Mouse (Mus musculus): ENCODE data around the gene Sgms2. TPM values are rescaled to one million over a fixed set of nuclear protein-coding genes. Genes with fewer than 3 reads are reported as not detected.

Sgms2 gene
- polyA plus RNA-seq, 1 experiment from 2014 or later: 12.5 TPM

GRCm38 (mm10) chr3:131358205-131358604 lies 133.0 kb downstream of the Sgms2 start:
- H3K9ac ChIP-seq (ENCODE audit: low read depth, low read length): no peak overlapping the region
- no peak overlapping the region for H3K27ac ChIP-seq (ENCODE audit: low read depth, low read length)
- WGBS: 58% methylated on average over 5 of the region's 5 CpGs

GRCm38 (mm10) chr3:131357643-131358042 lies 133.6 kb downstream of the Sgms2 start:
- Histone ChIP-seq H3K27ac (ENCODE audit: low read depth, low read length) (no peak overlapping the region), H3K27me3 (ENCODE audit: control insufficient read depth, insufficient read depth, low read length) (no peaks in the 10 kb centered on the region), H3K4me1 (ENCODE audit: control insufficient read depth, insufficient read depth, low read length) (no peaks in the 10 kb centered on the region), H3K9ac (ENCODE audit: low read depth, low read length) (no peak overlapping the region), H3K4me2 (replicated peaks; ENCODE audit: low read depth, low read length) (no peak overlapping the region), H3K36me3 (ENCODE audit: control insufficient read depth, insufficient read depth, low read length) (no peaks in the 10 kb centered on the region), H3K4me3 (ENCODE audit: low read length) (no peak overlapping the region), H3K9me3 (ENCODE audit: control insufficient read depth, low read length) (no peaks in the 10 kb centered on the region)
- no peak for ATAC-seq (ENCODE audit: low FRiP score, low TSS enrichment)
- 66% methylated on average over 3 of the region's 3 CpGs for WGBS

More at GRCm38 (mm10) chr3:131358205-131358604, 133.0 kb downstream of the Sgms2 start:
- no peaks in the 10 kb centered on the region for H3K9me3 ChIP-seq (ENCODE audit: control insufficient read depth, low read length)
- ATAC-seq (ENCODE audit: low FRiP score, low TSS enrichment): no peak
- H3K4me3 ChIP-seq (ENCODE audit: low read length): no peak overlapping the region
- no peaks in the 10 kb centered on the region for H3K36me3 ChIP-seq (ENCODE audit: control insufficient read depth, insufficient read depth, low read length)
- no peaks in the 10 kb centered on the region for H3K27me3 ChIP-seq (ENCODE audit: control insufficient read depth, insufficient read depth, low read length)
- H3K4me1 ChIP-seq (ENCODE audit: control insufficient read depth, insufficient read depth, low read length): no peaks in the 10 kb centered on the region
- no peak overlapping the region for H3K4me2 ChIP-seq (replicated peaks; ENCODE audit: low read depth, low read length)

GRCm38 (mm10) chr3:131356026-131356425 lies 135.2 kb downstream of the Sgms2 start:
- Histone ChIP-seq H3K4me1 (ENCODE audit: control insufficient read depth, insufficient read depth, low read length) (no peaks in the 10 kb centered on the region), H3K4me3 (ENCODE audit: low read length) (no peak overlapping the region), H3K27ac (ENCODE audit: low read depth, low read length) (no peak overlapping the region), H3K9ac (ENCODE audit: low read depth, low read length) (no peak overlapping the region), H3K9me3 (ENCODE audit: control insufficient read depth, low read length) (no peaks in the 10 kb centered on the region), H3K27me3 (ENCODE audit: control insufficient read depth, insufficient read depth, low read length) (no peaks in the 10 kb centered on the region), H3K36me3 (ENCODE audit: control insufficient read depth, insufficient read depth, low read length) (no peaks in the 10 kb centered on the region), H3K4me2 (replicated peaks; ENCODE audit: low read depth, low read length) (no peak overlapping the region)
- 68% methylated on average over 5 of the region's 5 CpGs for WGBS
- ATAC-seq (ENCODE audit: low FRiP score, low TSS enrichment): no peak

GRCm38 (mm10) chr3:131350539-131350938 lies 140.7 kb downstream of the Sgms2 start:
- no peak for ATAC-seq (ENCODE audit: low FRiP score, low TSS enrichment)
- no peaks in the 10 kb centered on the region for H3K27me3 ChIP-seq (ENCODE audit: control insufficient read depth, insufficient read depth, low read length)
- no peaks in the 10 kb centered on the region for H3K36me3 ChIP-seq (ENCODE audit: control insufficient read depth, insufficient read depth, low read length)
- H3K9ac ChIP-seq (ENCODE audit: low read depth, low read length): no peak overlapping the region
- H3K9me3 ChIP-seq (ENCODE audit: control insufficient read depth, low read length): no peaks in the 10 kb centered on the region
- 89% methylated on average over 7 of the region's 7 CpGs for WGBS
- H3K27ac ChIP-seq (ENCODE audit: low read depth, low read length): no peak overlapping the region
- H3K4me2 ChIP-seq (replicated peaks; ENCODE audit: low read depth, low read length): no peak overlapping the region
- no peak overlapping the region for H3K4me3 ChIP-seq (ENCODE audit: low read length)
- no peaks in the 10 kb centered on the region for H3K4me1 ChIP-seq (ENCODE audit: control insufficient read depth, insufficient read depth, low read length)

- no peak overlapping the region for H3K4me3 ChIP-seq (ENCODE audit: low read length)
- WGBS: 39% methylated on average over 6 of the region's 6 CpGs
- H3K4me2 ChIP-seq (replicated peaks; ENCODE audit: low read depth, low read length): no peak overlapping the region
- H3K9ac ChIP-seq (ENCODE audit: low read depth, low read length): no peak overlapping the region
- H3K4me1 ChIP-seq (ENCODE audit: control insufficient read depth, insufficient read depth, low read length): no peaks in the 10 kb centered on the region
- H3K36me3 ChIP-seq (ENCODE audit: control insufficient read depth, insufficient read depth, low read length): no peaks in the 10 kb centered on the region
- ATAC-seq (ENCODE audit: low FRiP score, low TSS enrichment): no peak
- H3K9me3 ChIP-seq (ENCODE audit: control insufficient read depth, low read length): no peaks in the 10 kb centered on the region
- no peak overlapping the region for H3K27ac ChIP-seq (ENCODE audit: low read depth, low read length)
- no peaks in the 10 kb centered on the region for H3K27me3 ChIP-seq (ENCODE audit: control insufficient read depth, insufficient read depth, low read length)
These were observed 142.2 kb downstream of the Sgms2 start for GRCm38 (mm10) chr3:131349013-131349412.

DNA sequence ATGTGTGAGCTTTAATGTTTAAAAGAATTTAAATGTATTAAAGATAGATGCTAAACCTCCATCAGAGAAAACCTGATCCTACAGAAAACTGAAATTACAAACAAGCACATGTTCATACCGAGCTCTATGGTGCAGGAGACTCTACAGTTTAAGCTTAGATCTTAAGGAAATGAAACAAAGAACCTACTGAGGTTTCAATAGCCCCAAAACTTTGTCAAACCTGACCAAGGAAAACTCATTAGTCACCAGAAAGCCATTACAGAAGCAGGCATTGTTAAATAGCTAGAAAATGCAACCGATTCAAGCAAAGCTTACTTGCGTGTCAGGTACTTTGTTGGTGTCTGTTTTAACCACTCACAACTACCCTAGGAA lies 142.6 kb downstream of the Sgms2 start:
- WGBS: 54% methylated on average over 3 of the region's 3 CpGs
- no peak overlapping the region for H3K9ac ChIP-seq (ENCODE audit: low read depth, low read length)
- H3K4me2 ChIP-seq (replicated peaks; ENCODE audit: low read depth, low read length): no peak overlapping the region
- no peak for ATAC-seq (ENCODE audit: low FRiP score, low TSS enrichment)
- no peaks in the 10 kb centered on the region for H3K36me3 ChIP-seq (ENCODE audit: control insufficient read depth, insufficient read depth, low read length)
- no peaks in the 10 kb centered on the region for H3K9me3 ChIP-seq (ENCODE audit: control insufficient read depth, low read length)
- no peak overlapping the region for H3K27ac ChIP-seq (ENCODE audit: low read depth, low read length)
- no peaks in the 10 kb centered on the region for H3K4me1 ChIP-seq (ENCODE audit: control insufficient read depth, insufficient read depth, low read length)
- H3K4me3 ChIP-seq (ENCODE audit: low read length): no peak overlapping the region
- H3K27me3 ChIP-seq (ENCODE audit: control insufficient read depth, insufficient read depth, low read length): no peaks in the 10 kb centered on the region

- WGBS: 38% methylated on average over 6 of the region's 6 CpGs
- no peak overlapping the region for H3K4me3 ChIP-seq (ENCODE audit: low read length)
- no peaks in the 10 kb centered on the region for H3K36me3 ChIP-seq (ENCODE audit: control insufficient read depth, insufficient read depth, low read length)
- H3K9ac ChIP-seq (ENCODE audit: low read depth, low read length): no peak overlapping the region
- peak; percentile 43; the same call in 1 of the 2 replicates for ATAC-seq (ENCODE audit: low FRiP score, low TSS enrichment)
- no peak overlapping the region for H3K27ac ChIP-seq (ENCODE audit: low read depth, low read length)
- no peaks in the 10 kb centered on the region for H3K4me1 ChIP-seq (ENCODE audit: control insufficient read depth, insufficient read depth, low read length)
- no peaks in the 10 kb centered on the region for H3K27me3 ChIP-seq (ENCODE audit: control insufficient read depth, insufficient read depth, low read length)
- H3K4me2 ChIP-seq (replicated peaks; ENCODE audit: low read depth, low read length): no peak overlapping the region
- no peaks in the 10 kb centered on the region for H3K9me3 ChIP-seq (ENCODE audit: control insufficient read depth, low read length)
These were observed 143.2 kb downstream of the Sgms2 start for GRCm38 (mm10) chr3:131347831-131348578.

DNA sequence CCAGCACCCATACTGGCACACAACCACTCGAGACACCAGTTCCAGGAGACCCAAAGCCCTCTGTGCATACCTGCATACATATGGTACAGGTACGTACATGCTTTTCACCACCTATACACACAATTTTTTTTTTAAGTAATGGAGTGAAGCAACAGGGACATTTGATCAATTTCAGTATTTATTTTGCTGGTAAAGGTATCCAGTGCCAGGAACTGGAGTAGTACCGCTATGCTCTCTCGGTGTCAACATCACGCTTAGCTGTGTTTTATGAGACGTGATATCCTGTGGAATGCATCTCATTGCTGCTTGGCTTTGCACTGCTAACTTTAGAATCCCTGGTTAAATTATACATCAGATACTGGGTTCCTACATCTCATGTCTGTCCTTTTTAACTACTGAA lies 145.3 kb downstream of the Sgms2 start:
- Histone ChIP-seq H3K4me3 (ENCODE audit: low read length) (no peak overlapping the region), H3K27me3 (ENCODE audit: control insufficient read depth, insufficient read depth, low read length) (no peaks in the 10 kb centered on the region), H3K4me1 (ENCODE audit: control insufficient read depth, insufficient read depth, low read length) (0 out of 2 replicates have a peak, but pooled peaks cover under 1% of the 10 kb centered on the region), H3K9me3 (ENCODE audit: control insufficient read depth, low read length) (no peaks in the 10 kb centered on the region), H3K4me2 (replicated peaks; ENCODE audit: low read depth, low read length) (no peak overlapping the region), H3K36me3 (ENCODE audit: control insufficient read depth, insufficient read depth, low read length) (no peaks in the 10 kb centered on the region), H3K9ac (ENCODE audit: low read depth, low read length) (no peak overlapping the region), H3K27ac (ENCODE audit: low read depth, low read length) (no peak overlapping the region)
- ATAC-seq (ENCODE audit: low FRiP score, low TSS enrichment): no peak
- 67% methylated on average over 6 of the region's 6 CpGs for WGBS

DNA sequence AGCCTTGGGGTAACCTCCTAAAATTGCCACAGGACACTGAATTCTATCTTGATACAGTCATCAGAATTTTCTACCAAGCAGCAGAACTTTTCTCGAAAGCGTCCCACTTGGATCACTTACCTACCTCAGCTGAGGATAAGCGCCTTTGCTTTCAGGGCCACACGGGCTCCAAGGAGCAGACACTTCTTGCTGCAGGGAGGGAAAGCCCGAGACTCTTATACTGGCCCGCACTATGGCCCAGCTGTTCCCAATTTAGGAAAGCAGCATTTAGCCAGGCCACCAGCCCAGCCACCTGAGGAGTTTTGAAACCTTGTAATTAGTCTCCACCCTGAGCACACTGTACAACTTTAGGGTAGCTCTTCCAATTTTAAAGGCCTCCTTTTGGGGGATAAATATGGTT lies 147.9 kb downstream of the Sgms2 start:
- 90% methylated on average over 6 of the region's 6 CpGs for WGBS
- no peak for ATAC-seq (ENCODE audit: low FRiP score, low TSS enrichment)
- Histone ChIP-seq H3K27me3 (ENCODE audit: control insufficient read depth, insufficient read depth, low read length) (no peaks in the 10 kb centered on the region), H3K36me3 (ENCODE audit: control insufficient read depth, insufficient read depth, low read length) (no peaks in the 10 kb centered on the region), H3K4me3 (ENCODE audit: low read length) (no peak overlapping the region), H3K27ac (ENCODE audit: low read depth, low read length) (no peak overlapping the region), H3K9ac (ENCODE audit: low read depth, low read length) (no peak overlapping the region), H3K4me2 (replicated peaks; ENCODE audit: low read depth, low read length) (no peak overlapping the region), H3K9me3 (ENCODE audit: control insufficient read depth, low read length) (no peaks in the 10 kb centered on the region), H3K4me1 (ENCODE audit: control insufficient read depth, insufficient read depth, low read length) (0 out of 2 replicates have a peak, but pooled peaks cover 4% of the 10 kb centered on the region)

Measured in kidney, embryonic 14.5 days (tissue).